Mouse (Mus musculus): ENCODE results near the gene Notum.

Notum gene

GRCm38 (mm10) chr11:120615606-120616203 is 45.3 kb downstream of the Notum start:
- DNase-seq: no peak

DNA sequence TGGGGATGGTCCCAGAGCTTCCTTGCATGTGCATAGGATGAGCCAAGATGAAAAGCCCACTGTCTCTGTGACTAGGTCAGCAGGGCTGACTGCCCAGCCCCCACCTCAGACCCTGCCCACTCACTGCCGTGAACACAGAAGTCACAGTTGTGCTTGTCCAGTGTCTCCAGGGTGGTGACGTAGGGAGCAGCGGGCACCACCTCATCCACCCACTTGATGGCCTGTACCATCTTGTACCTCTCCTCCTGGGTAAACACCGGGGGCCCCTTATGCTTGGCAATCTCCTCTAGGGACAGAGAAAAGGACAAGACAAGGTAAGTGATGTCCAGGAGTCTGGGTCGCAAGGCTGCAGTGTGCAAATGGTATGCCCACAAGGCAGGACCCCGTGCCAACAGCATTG is 45.8 kb downstream of the Notum start:
- DNase-seq: no peak

GRCm38 (mm10) chr11:120613976-120614375 is 47.0 kb downstream of the Notum start:
- no peak for DNase-seq

- DNase-seq: no peak
Measured at GRCm38 (mm10) chr11:120613481-120613972, 47.4 kb downstream of the Notum start.

- DNase-seq: peak; percentile 79
Measured at GRCm38 (mm10) chr11:120612763-120613162, 48.2 kb downstream of the Notum start.

GRCm38 (mm10) chr11:120610477-120611046 is 50.4 kb downstream of the Notum start:
- DNase-seq: no peak

DNA sequence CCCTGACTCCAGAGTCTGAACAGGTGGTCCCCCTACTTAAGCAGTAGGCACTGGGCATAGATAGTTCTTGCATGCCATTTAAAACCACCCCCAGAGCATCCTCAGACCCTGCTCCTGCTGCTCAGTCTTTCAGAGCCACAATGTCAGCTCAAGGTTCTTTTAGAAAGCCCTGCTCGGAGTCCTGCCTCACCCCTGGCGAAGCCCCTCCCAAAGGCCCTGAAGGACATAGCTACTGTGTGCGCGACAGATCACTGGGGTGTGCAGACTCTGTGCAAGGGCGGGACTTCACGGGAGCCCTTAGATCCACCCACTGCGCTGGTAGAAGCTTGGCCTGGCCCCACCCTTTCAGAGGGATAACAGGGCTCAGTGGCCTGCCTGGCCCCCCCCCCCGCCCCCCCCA is 51.7 kb downstream of the Notum start:
- no peak for DNase-seq

DNA sequence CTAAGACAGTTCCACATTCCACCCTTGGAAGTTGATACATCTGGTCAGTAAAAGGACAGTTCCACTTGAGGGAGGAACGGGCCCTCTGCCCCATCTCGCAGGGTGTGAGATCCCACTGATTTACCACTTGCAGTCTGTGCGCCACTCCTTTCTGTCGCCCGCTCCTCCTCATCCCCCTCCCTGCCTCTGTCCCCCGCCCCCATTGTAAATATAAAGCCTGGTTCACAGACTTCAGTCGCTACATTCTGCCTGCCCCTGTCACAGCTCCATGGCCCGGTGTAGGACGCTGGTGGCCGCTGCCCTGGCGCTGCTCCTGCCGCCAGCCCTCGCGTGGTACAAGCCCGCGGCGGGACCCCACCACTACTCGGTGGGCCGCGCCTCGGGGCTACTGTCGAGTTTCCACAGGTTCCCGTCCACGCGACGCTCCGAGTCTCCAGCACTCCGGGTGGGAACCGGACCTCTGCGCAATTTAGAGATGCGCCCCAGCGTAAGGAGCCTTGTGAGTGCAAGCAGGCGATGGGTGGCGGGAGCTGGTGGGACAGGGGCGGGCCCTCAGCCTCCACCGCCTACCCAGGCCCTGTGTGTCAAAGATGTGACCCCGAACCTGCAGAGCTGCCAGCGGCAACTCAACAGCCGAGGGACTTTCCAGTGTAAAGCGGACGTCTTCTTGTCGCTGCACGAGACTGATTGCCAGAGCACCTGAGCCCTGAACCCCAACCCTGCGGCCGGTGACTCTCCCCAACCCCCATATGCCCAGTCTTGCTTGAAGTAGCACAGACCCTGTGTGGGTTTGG is 52.5 kb downstream of the Notum start, which contains the start of gene Npb:
Gene Npb (plus strand): TSS at position 237 of the 794 bp plus-strand sequence.
- DNase-seq: no peak

GRCm38 (mm10) chr11:120606764-120607163 is 54.2 kb downstream of the Notum start:
- DNase-seq: no peak

- DNase-seq: no peak
Measured at GRCm38 (mm10) chr11:120605667-120606066, 55.3 kb downstream of the Notum start.
